Mouse (Mus musculus): ENCODE results near the gene Mxi1.
A peak's percentile ranks its signal among the peaks of the same experiment; 100 is the strongest.

DNA sequence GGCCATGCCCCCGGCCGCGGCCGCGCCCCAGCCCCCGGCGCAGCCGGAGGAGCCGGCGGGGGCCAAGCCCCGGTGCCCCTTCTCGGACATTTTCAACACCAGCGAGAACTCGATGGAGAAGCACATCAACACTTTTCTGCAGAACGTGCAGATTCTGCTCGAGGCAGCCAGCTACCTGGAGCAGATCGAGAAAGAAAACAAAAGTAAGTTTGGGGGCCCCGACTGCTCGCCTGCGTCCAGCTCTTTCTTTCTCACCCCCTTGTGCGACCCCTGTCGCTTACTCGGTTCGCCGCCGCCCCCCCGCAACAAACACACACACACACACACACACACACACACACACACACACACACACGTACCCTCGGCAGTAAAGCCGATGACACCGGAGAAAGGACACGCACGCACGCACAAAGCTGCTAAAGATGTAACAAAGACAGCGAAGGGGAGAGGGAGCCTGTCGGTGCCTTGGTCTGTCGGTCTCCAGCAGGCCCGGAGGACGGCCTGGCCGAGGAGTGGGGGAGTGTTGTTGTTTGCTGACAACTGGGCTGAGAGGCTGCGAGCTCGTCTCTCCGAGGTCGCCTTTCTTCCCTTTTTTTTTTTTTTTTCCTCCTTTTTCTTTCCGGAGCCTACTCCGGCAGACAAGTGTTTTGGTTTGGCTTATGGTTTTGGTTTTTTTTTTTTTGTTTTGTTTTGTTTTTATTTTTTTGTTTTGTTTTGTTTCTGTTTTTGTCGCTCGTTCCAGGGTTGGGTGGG is 629 bp downstream of the Mxi1 start:
- TF ChIP-seq CTCF (IDR thresholded peaks at IDR 0.05; ENCODE audit: low read depth), result 0 out of 2 replicates have a peak, but pooled peaks have one; percentile 13
- no peak for TF ChIP-seq EP300 (optimal IDR thresholded peaks at IDR 0.05)
